Mouse (Mus musculus): ENCODE results near the gene Gadl1.

DNA sequence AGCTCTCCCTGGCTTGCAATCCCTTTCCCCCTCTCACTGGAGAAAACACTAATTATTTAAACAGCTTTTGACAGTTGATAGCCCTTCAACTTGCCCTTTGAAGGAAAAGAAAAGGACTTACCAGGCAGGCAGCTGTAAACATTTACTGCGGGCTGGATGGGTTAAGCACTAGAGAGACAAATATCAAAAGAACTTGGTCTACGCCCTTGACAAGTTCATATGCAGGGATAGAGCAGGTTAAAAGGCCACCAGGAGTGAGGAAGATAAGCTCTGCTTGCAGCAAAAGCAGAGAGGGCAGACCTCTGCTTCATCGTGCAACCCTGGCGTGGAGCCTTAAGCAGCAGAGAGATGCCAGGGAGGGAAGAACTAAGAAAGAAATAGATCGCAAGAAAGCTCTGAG, 123.5 kb downstream of the Gadl1 start:
- TF ChIP-seq POLR2A (IDR thresholded peaks at IDR 0.05; ENCODE audit: borderline replicate concordance, extremely low read depth, insufficient read depth, insufficient read length, poor library complexity, severe bottlenecking) (no peak), CTCF (IDR thresholded peaks at IDR 0.05; ENCODE audit: borderline replicate concordance, extremely low read depth, insufficient read depth, insufficient read length) (no peak)

All from brain, embryonic 14.5 days (tissue).